Mouse (Mus musculus) naive thymus-derived CD4-positive, alpha-beta T cell, adult 5 months (primary cell): Measurements from ENCODE around the gene C130032M10Rik. TPM values are rescaled to one million over a fixed set of nuclear protein-coding genes. Genes with fewer than 3 reads are reported as not detected.

Experiments
- polyA plus RNA-seq: library from polyadenylated mRNA; unstranded; fragments of 100-300 nt; shearing (Covaris generic); gene quantifications from one replicate; pipeline ENCODE4 v1.2.1, GENCODE M21; 2017

The C130032M10Rik gene
- polyA plus RNA-seq, result not detected

GRCm38 (mm10) chr9:114515364-114515763 is at the start of gene C130032M10Rik:
TSS of gene C130032M10Rik (plus strand) at chr9:114515697.

GRCm38 (mm10) chr9:114504816-114505215 is 10.7 kb upstream of the C130032M10Rik start, which contains the start of gene Ccr4:
TSS of gene Ccr4 (minus strand) at chr9:114504916.

DNA sequence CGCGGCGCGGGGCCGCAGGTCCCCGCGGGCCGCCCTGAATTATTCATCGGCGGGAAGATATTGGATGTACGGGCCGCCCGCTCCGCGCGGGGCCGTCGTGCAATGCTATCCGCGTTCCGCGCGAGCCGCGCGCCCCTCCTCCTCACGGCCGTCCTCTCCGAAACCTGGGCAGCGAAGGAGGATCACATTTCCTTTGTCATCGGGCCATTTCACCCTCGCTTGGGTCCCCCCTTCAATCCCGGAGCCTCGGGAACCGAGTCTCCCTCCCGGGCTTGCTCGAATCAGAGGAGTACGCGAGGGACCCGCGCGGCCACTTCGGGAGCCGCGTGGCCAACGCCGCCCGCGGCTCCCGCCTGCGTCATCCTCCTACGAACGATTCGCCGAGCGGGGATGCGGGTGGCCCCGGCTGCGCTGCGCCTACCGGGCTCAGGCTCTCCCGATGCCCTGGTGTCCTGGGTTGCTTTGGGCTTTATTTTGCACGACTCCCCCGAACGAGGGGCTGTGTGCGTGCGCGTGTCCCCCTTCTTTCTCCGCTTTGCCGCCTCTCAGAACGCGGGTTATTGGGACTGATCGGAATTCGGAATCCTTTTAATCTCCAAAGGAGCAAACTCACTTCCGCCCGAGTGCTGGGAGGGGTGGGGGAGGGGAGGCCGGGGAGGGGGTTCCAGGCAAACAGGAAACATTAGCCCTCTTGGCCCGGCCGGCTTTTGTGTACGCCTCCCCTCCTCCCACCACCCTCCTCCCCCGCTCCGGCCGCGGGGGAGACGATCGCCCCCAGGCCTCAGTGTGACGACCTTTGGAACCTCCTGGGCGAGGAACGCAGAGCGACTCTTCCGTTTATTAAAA is 48.5 kb downstream of the C130032M10Rik start, which contains the start of gene Trim71:
TSS of gene Trim71 (minus strand) at position 609 of the 846 bp plus-strand sequence.

Other genes starting within 250 kb of the C130032M10Rik start
- not detected for gene Bcl2a1c, start 185.6 kb upstream of the C130032M10Rik start, polyA plus RNA-seq
- 5.9 TPM for gene Crtap, start 125.0 kb upstream of the C130032M10Rik start, polyA plus RNA-seq
- gene Glb1, start 114.6 kb upstream of the C130032M10Rik start, polyA plus RNA-seq, result 19.7 TPM
- 15.9 TPM for gene Tmppe, start 114.6 kb upstream of the C130032M10Rik start, polyA plus RNA-seq
- gene Ccr4, start 10.8 kb upstream of the C130032M10Rik start, polyA plus RNA-seq, result 0.70 TPM
- gene Trim71, start 48.7 kb downstream of the C130032M10Rik start, polyA plus RNA-seq, result 0.04 TPM
- gene Cnot10, start 124.5 kb downstream of the C130032M10Rik start, polyA plus RNA-seq, result 63.7 TPM
- gene Dync1li1, start 173.1 kb downstream of the C130032M10Rik start, polyA plus RNA-seq, result 71.9 TPM
- gene Cmtm6, start 215.4 kb downstream of the C130032M10Rik start, polyA plus RNA-seq, result 306 TPM